Mouse (Mus musculus): ENCODE measurements at regions not wholly inside any gene's neighbourhood (a gene's known extent, or its start where the extent isn't known, plus 50 kb on each side); places are given as distances from the start of the nearest gene placed in this dataset.

- TF ChIP-seq CTCF (IDR thresholded peaks at IDR 0.05; ENCODE audit: insufficient read depth, low read length) (no peak), POLR2A (IDR thresholded peaks at IDR 0.05; ENCODE audit: borderline replicate concordance, extremely low read depth, low read depth, low read length) (no peak)
These were observed 151.0 kb upstream of the Tmc1 start for GRCm38 (mm10) chr19:21105004-21105403.

Measured in lung, adult 2 months (tissue).